Mouse (Mus musculus) CH12.LX (cell line): ENCODE results near the gene Scrt2. TPM values are rescaled to one million over a fixed set of nuclear protein-coding genes. Genes with fewer than 3 reads are reported as not detected.

Experiments used
- DNase-seq: peaks from one replicate; pipeline ENCODE4 v3.0.0-alpha.2; 2013; ENCODE audit errors: extremely low read depth
- H3K27ac ChIP-seq: 2 replicates; pipeline ENCODE4 v1.5.1; 2012; ENCODE audit warnings: low read depth, mild to moderate bottlenecking, control low read depth, moderate library complexity; ENCODE audit not compliant: insufficient read depth
- H3K27me3 ChIP-seq: replicated peaks from 2 replicates; pipeline ENCODE3; 2012; ENCODE audit warnings: inconsistent platforms
- H3K36me3 ChIP-seq, 2 experiments: replicated peaks in 1 of 2; 2 replicates each; pipeline versions ENCODE3 to v1.6.1; 2012; ENCODE audit warnings: inconsistent platforms in 1 of 2, low read length in 1 of 2, mild to moderate bottlenecking in 1 of 2, mixed read lengths in 1 of 2, moderate library complexity in 1 of 2; ENCODE audit not compliant: control insufficient read depth in 1 of 2, insufficient read depth in 1 of 2
- H3K4me1 ChIP-seq, 2 experiments: 2 replicates each; pipeline ENCODE4 v1.6.1; 2012; ENCODE audit warnings: inconsistent platforms in 1 of 2, moderate library complexity in 1 of 2; ENCODE audit not compliant: insufficient read depth in 2 of 2, control insufficient read depth in 1 of 2
- H3K4me2 ChIP-seq: 2 replicates; pipeline ENCODE4 v1.6.1; 2012; ENCODE audit warnings: low read depth, mild to moderate bottlenecking, control low read depth; ENCODE audit not compliant: poor library complexity, insufficient read depth, severe bottlenecking
- H3K4me3 ChIP-seq, 3 experiments: fragments of 150-350 bp in 1 of 3; sonication (generic) in 1 of 3; replicated peaks in 1 of 3; 2 replicates each; pipeline versions ENCODE3 to v1.5.1; 2011 to 2012; ENCODE audit warnings: low read depth in 2 of 3, low read length in 2 of 3, mild to moderate bottlenecking in 2 of 3, moderate library complexity in 2 of 3, control low read depth in 1 of 3, improper control_type of control experiment in 1 of 3, inconsistent platforms in 1 of 3, mixed read lengths in 1 of 3; ENCODE audit not compliant: poor library complexity in 1 of 3
- H3K79me2 ChIP-seq: replicated peaks from 2 replicates; pipeline ENCODE4 v1.6.1; 2012; ENCODE audit warnings: mild to moderate bottlenecking, moderate library complexity; ENCODE audit not compliant: control insufficient read depth, poor library complexity, insufficient read depth, severe bottlenecking; ENCODE audit errors: extremely low read depth
- H3K9ac ChIP-seq: 2 replicates; pipeline ENCODE4 v1.6.1; 2012; ENCODE audit warnings: low read depth, mild to moderate bottlenecking, control low read depth, moderate library complexity; ENCODE audit not compliant: insufficient read depth
- H3K9me3 ChIP-seq: replicated peaks from 2 replicates; pipeline ENCODE3; 2012; ENCODE audit warnings: low read length, inconsistent platforms, mixed read lengths
- BHLHE40 ChIP-seq: IDR thresholded peaks from 2 replicates; pipeline ENCODE4 v1.6.1; 2011; ENCODE audit warnings: mild to moderate bottlenecking, low read depth, low read length, improper control_type of control experiment
- CHD1 ChIP-seq: IDR thresholded peaks from 2 replicates; pipeline ENCODE4 v1.6.1; 2012; ENCODE audit warnings: low read depth, low read length, improper control_type of control experiment, inconsistent platforms
- CHD2 ChIP-seq: IDR thresholded peaks from 2 replicates; pipeline ENCODE4 v1.6.1; 2011; ENCODE audit warnings: low read length, improper control_type of control experiment
- ELF1 ChIP-seq: IDR thresholded peaks from 2 replicates; pipeline ENCODE4 v1.6.1; 2014; ENCODE audit warnings: low read depth, mild to moderate bottlenecking, inconsistent platforms, low read length, improper control_type of control experiment
- EP300 ChIP-seq: IDR thresholded peaks from 2 replicates; pipeline ENCODE4 v1.6.1; 2011; ENCODE audit warnings: low read length, improper control_type of control experiment
- ETS1 ChIP-seq: conservative IDR thresholded peaks from 2 replicates; pipeline ENCODE4 v1.6.1; 2012; ENCODE audit warnings: low read depth, mild to moderate bottlenecking, inconsistent platforms, low read length, improper control_type of control experiment, moderate library complexity
- HCFC1 ChIP-seq: IDR thresholded peaks from 2 replicates; pipeline ENCODE4 v1.6.1; 2012; ENCODE audit warnings: low read depth, mild to moderate bottlenecking, inconsistent platforms, low read length, improper control_type of control experiment
- IRF4 ChIP-seq: IDR thresholded peaks from 2 replicates; pipeline ENCODE4 v1.6.1; 2014; ENCODE audit warnings: low read depth, mild to moderate bottlenecking, inconsistent platforms, low read length, improper control_type of control experiment
- JUN ChIP-seq: IDR thresholded peaks from 2 replicates; pipeline ENCODE4 v1.6.1; 2011; ENCODE audit warnings: low read depth, mild to moderate bottlenecking, low read length, improper control_type of control experiment, moderate library complexity; ENCODE audit not compliant: insufficient read depth
- JUND ChIP-seq: conservative IDR thresholded peaks from 2 replicates; pipeline ENCODE4 v1.6.1; 2011; ENCODE audit warnings: low read depth, low read length, improper control_type of control experiment
- KAT2A ChIP-seq: IDR thresholded peaks from 2 replicates; pipeline ENCODE4 v1.6.1; 2012; ENCODE audit warnings: low read length, improper control_type of control experiment, inconsistent platforms; ENCODE audit not compliant: insufficient replicate concordance
- MAFK ChIP-seq: IDR thresholded peaks from 2 replicates; pipeline ENCODE4 v1.6.1; 2011; ENCODE audit warnings: low read length, improper control_type of control experiment; ENCODE audit not compliant: insufficient replicate concordance
- MAX ChIP-seq: IDR thresholded peaks from 2 replicates; pipeline ENCODE4 v1.6.1; 2011; ENCODE audit warnings: low read length, improper control_type of control experiment
- MXI1 ChIP-seq: IDR thresholded peaks from 2 replicates; pipeline ENCODE4 v1.6.1; 2011; ENCODE audit warnings: mild to moderate bottlenecking, low read depth, low read length, improper control_type of control experiment
- MYC ChIP-seq: IDR thresholded peaks from 2 replicates; pipeline ENCODE4 v1.6.1; 2011; ENCODE audit warnings: low read depth, mild to moderate bottlenecking, improper control_type of control experiment, low read length
- NELFE ChIP-seq: IDR thresholded peaks from 2 replicates; pipeline ENCODE4 v1.6.1; 2011; ENCODE audit warnings: low read depth, low read length, improper control_type of control experiment
- POLR2A ChIP-seq: IDR thresholded peaks from 2 replicates; pipeline ENCODE4 v1.6.1; 2011; ENCODE audit warnings: low read depth, mild to moderate bottlenecking, improper control_type of control experiment, low read length
- POLR2AphosphoS2 ChIP-seq: IDR thresholded peaks from 2 replicates; pipeline ENCODE4 v1.6.1; 2011; ENCODE audit warnings: low read depth, low read length, improper control_type of control experiment
- SIN3A ChIP-seq: IDR thresholded peaks from 2 replicates; pipeline ENCODE4 v1.6.1; 2012; ENCODE audit warnings: low read length, improper control_type of control experiment, inconsistent platforms
- SMC3 ChIP-seq: IDR thresholded peaks from 2 replicates; pipeline ENCODE4 v1.6.1; 2011; ENCODE audit warnings: low read depth, low read length, improper control_type of control experiment
- TBP ChIP-seq: conservative IDR thresholded peaks from 2 replicates; pipeline ENCODE4 v1.6.1; 2011; ENCODE audit warnings: low read depth, low read length, improper control_type of control experiment
- UBTF ChIP-seq: IDR thresholded peaks from 2 replicates; pipeline ENCODE4 v1.6.1; 2012; ENCODE audit warnings: low read depth, mild to moderate bottlenecking, inconsistent platforms, low read length, improper control_type of control experiment, moderate library complexity
- USF1 ChIP-seq: IDR thresholded peaks from 2 replicates; pipeline ENCODE4 v1.6.1; 2014; ENCODE audit warnings: low read depth, mild to moderate bottlenecking, inconsistent platforms, low read length, improper control_type of control experiment
- ZMIZ1 ChIP-seq: IDR thresholded peaks from 2 replicates; pipeline ENCODE4 v1.6.1; 2012; ENCODE audit warnings: low read depth, mild to moderate bottlenecking, inconsistent platforms, low read length, improper control_type of control experiment
- dilution Hi-C: fragments of 300-500 bp; cut with MboI; formaldehyde crosslinking; loops from 2 replicates; pipeline ENCODE4 v1.14.3; 2020; ENCODE audit warnings: low sequenced_read_pairs; ENCODE audit not compliant: extremely low pct_unique_long_range_greater_than_20kb, extremely low pct_ligation_motif_present
- in situ Hi-C: fragments of 300-500 bp; cut with MboI; formaldehyde crosslinking; loops from 3 replicates; pipeline ENCODE4 v1.14.3; 2019; ENCODE audit warnings: low sequenced_read_pairs, low pct_ligation_motif_present, low pct_unique_long_range_greater_than_20kb, mixed read lengths
- polyA plus RNA-seq: library from polyadenylated mRNA; unstranded; fragments of >175 nt; gene quantifications from 2 replicates; pipeline ENCODE4 v1.2.1, GENCODE M21; 2012; ENCODE audit warnings: low read depth; ENCODE audit not compliant: insufficient read length
- total RNA-seq, 2 experiments: library from RNA; depleted of rRNA; stranded (reverse); fragments of 300-350 nt in 1 of 2; fragments of >200 nt in 1 of 2; gene quantifications; 2 replicates each; pipeline ENCODE4 v1.2.3; 2012 to 2014

The Scrt2 gene
- total and polyA plus RNA-seq, 3 experiments: not detected

GRCm38 (mm10) chr2:152048003-152048980 lies 33.0 kb upstream of the Scrt2 start:
- Histone ChIP-seq H3K79me2 (no peaks in the 10 kb centered on the region), H3K4me1 (peaks cover 14 to 39% of the 10 kb centered on the region in 2 experiments)
- no peak for TF ChIP-seq HCFC1
- no peak for TF ChIP-seq BHLHE40
- TF ChIP-seq, all 38 proteins: peak for 0
- Histone ChIP-seq H3K27ac (no peak overlapping the region), H3K36me3 (no peaks in the 10 kb centered on the region), H3K9me3 (peaks cover 41% of the 10 kb centered on the region), H3K4me2 (no peak overlapping the region), H3K27me3 (peaks cover 32% of the 10 kb centered on the region), H3K9ac (no peak overlapping the region), H3K4me3 (no peak overlapping the region)
- DNase-seq: no peak
- dilution Hi-C loops: no loop called here
- in situ Hi-C loops: no loop called here

- peaks cover 30% of the 10 kb centered on the region for H3K27me3 ChIP-seq
Measured at GRCm38 (mm10) chr2:152048981-152049441, 32.3 kb upstream of the Scrt2 start.

GRCm38 (mm10) chr2:152049611-152050270 lies 31.6 kb upstream of the Scrt2 start:
- Histone ChIP-seq H3K4me3 (no peak overlapping the region), H3K4me2 (no peak overlapping the region), H3K27ac (no peak overlapping the region), H3K79me2 (no peaks in the 10 kb centered on the region), H3K9ac (no peak overlapping the region), H3K36me3 (no peaks in the 10 kb centered on the region), H3K4me1 (peaks cover 14 to 35% of the 10 kb centered on the region in 2 experiments), H3K9me3 (peaks cover 41% of the 10 kb centered on the region), H3K27me3 (peaks cover 30% of the 10 kb centered on the region)
- dilution Hi-C loops (no loop called here), in situ Hi-C loops (no loop called here)
- DNase-seq: no peak
- TF ChIP-seq MAX (no peak), ETS1 (no peak), TBP (no peak), POLR2AphosphoS2 (no peak), SMC3 (no peak), JUND (no peak), JUN (no peak), MXI1 (no peak), USF1 (no peak), EP300 (no peak), NELFE (no peak), UBTF (no peak), CHD2 (no peak)

More at GRCm38 (mm10) chr2:152048981-152049441, 32.3 kb upstream of the Scrt2 start:
- Histone ChIP-seq H3K4me2 (no peak overlapping the region), H3K27ac (no peak overlapping the region), H3K36me3 (no peaks in the 10 kb centered on the region), H3K9me3 (peaks cover 41% of the 10 kb centered on the region), H3K9ac (no peak overlapping the region), H3K4me3 (no peak overlapping the region), H3K79me2 (no peaks in the 10 kb centered on the region), H3K4me1 (peaks cover 14 to 40% of the 10 kb centered on the region in 2 experiments)
- in situ Hi-C loops (no loop called here), dilution Hi-C loops (no loop called here)
- no peak for DNase-seq
- TF ChIP-seq KAT2A: no peak
- no peak for TF ChIP-seq MAFK
- no peak for TF ChIP-seq POLR2AphosphoS2
- no peak for TF ChIP-seq ELF1
- TF ChIP-seq CHD2: no peak
- no peak for TF ChIP-seq IRF4
- TF ChIP-seq JUN: no peak
- no peak for TF ChIP-seq MYC
- TF ChIP-seq SIN3A: no peak
- TF ChIP-seq NELFE: no peak
- TF ChIP-seq TBP: no peak
- no peak for TF ChIP-seq ZMIZ1
- no peak for TF ChIP-seq USF1
- no peak for TF ChIP-seq POLR2A
- no peak for TF ChIP-seq CHD1
